Mouse (Mus musculus): ENCODE measurements at regions not wholly inside any gene's neighbourhood (a gene's known extent, or its start where the extent isn't known, plus 50 kb on each side); places are given as distances from the start of the nearest gene placed in this dataset.

- H3K36me3 ChIP-seq (ENCODE audit: control insufficient read depth, insufficient read depth, low read length): no peaks in the 10 kb centered on the region
- no peak for DNase-seq
- H3K27me3 ChIP-seq (replicated peaks; ENCODE audit: control insufficient read depth, insufficient read depth, low read length): no peaks in the 10 kb centered on the region
- no peak for TF ChIP-seq CTCF (conservative IDR thresholded peaks at IDR 0.05; ENCODE audit: insufficient read depth, insufficient read length, low read depth, low read length)
- no peak for TF ChIP-seq POLR2A (IDR thresholded peaks at IDR 0.05; ENCODE audit: low read depth, low read length)
- H3K4me3 ChIP-seq (ENCODE audit: insufficient read depth, low read depth, low read length): no peak overlapping the region
- no peak overlapping the region for H3K27ac ChIP-seq (ENCODE audit: insufficient read depth, low read depth, low read length)
- H3K4me1 ChIP-seq (ENCODE audit: control insufficient read depth, insufficient read depth, low read length): no peaks in the 10 kb centered on the region
- WGBS: 66% methylated on average over 5 of the region's 5 CpGs
Observed at GRCm38 (mm10) chr1:98161882-98162638, 66.6 kb upstream of the Pam start.

- Histone ChIP-seq H3K4me1 (ENCODE audit: control insufficient read depth, insufficient read depth, low read length) (no peaks in the 10 kb centered on the region), H3K36me3 (ENCODE audit: control insufficient read depth, insufficient read depth, low read length) (no peaks in the 10 kb centered on the region), H3K27me3 (replicated peaks; ENCODE audit: control insufficient read depth, insufficient read depth, low read length) (no peaks in the 10 kb centered on the region), H3K27ac (ENCODE audit: insufficient read depth, low read depth, low read length) (no peak overlapping the region), H3K4me3 (ENCODE audit: insufficient read depth, low read depth, low read length) (no peak overlapping the region)
- TF ChIP-seq POLR2A (IDR thresholded peaks at IDR 0.05; ENCODE audit: low read depth, low read length) (no peak), CTCF (conservative IDR thresholded peaks at IDR 0.05; ENCODE audit: insufficient read depth, insufficient read length, low read depth, low read length) (no peak)
- WGBS: 87% methylated on average over 2 of the region's 2 CpGs
- DNase-seq: no peak
Observed at GRCm38 (mm10) chr1:98158969-98159368, 63.5 kb upstream of the Pam start.

- DNase-seq: no peak
Observed at GRCm38 (mm10) chr1:98147361-98147760, 51.9 kb upstream of the Pam start.

More at GRCm38 (mm10) chr1:98147361-98147760, 51.9 kb upstream of the Pam start:
- WGBS: 77% methylated on average over 3 of the region's 3 CpGs
- H3K4me1 ChIP-seq (ENCODE audit: control insufficient read depth, insufficient read depth, low read length): no peaks in the 10 kb centered on the region
- TF ChIP-seq CTCF (conservative IDR thresholded peaks at IDR 0.05; ENCODE audit: insufficient read depth, insufficient read length, low read depth, low read length) (no peak), POLR2A (IDR thresholded peaks at IDR 0.05; ENCODE audit: low read depth, low read length) (no peak)
- no peaks in the 10 kb centered on the region for H3K36me3 ChIP-seq (ENCODE audit: control insufficient read depth, insufficient read depth, low read length)
- H3K4me3 ChIP-seq (ENCODE audit: insufficient read depth, low read depth, low read length): no peak overlapping the region
- no peaks in the 10 kb centered on the region for H3K27me3 ChIP-seq (replicated peaks; ENCODE audit: control insufficient read depth, insufficient read depth, low read length)
- H3K27ac ChIP-seq (ENCODE audit: insufficient read depth, low read depth, low read length): no peak overlapping the region
